Mouse (Mus musculus) midbrain, embryonic 16.5 days (tissue): ENCODE measurements at regions not wholly inside any gene's neighbourhood (a gene's known extent, or its start where the extent isn't known, plus 50 kb on each side); places are given as distances from the start of the nearest gene placed in this dataset.
A peak's percentile ranks its signal among the peaks of the same experiment; 100 is the strongest.

Experiments used
- ATAC-seq: fragments of 200-750 bp; cut with Nextera tagmentation; 2 replicates; pipeline ENCODE4 v1.8.0; 2017; ENCODE audit warnings: moderate TSS enrichment
- H3K27ac ChIP-seq: fragments of 300-500 bp; sonication (generic); 2 replicates; pipeline ENCODE4 v1.5.1; 2014; ENCODE audit warnings: mild to moderate bottlenecking, low read length, mixed read lengths
- H3K27me3 ChIP-seq: fragments of 300-500 bp; sonication (generic); 2 replicates; pipeline ENCODE4 v1.6.1; 2014; ENCODE audit warnings: low read depth, low read length, mixed read lengths; ENCODE audit not compliant: control insufficient read depth, insufficient read depth
- H3K36me3 ChIP-seq: fragments of 300-500 bp; sonication (generic); 2 replicates; pipeline ENCODE4 v1.6.1; 2014; ENCODE audit warnings: mild to moderate bottlenecking, low read length, moderate library complexity, mixed read lengths; ENCODE audit not compliant: control insufficient read depth, insufficient read depth
- H3K4me1 ChIP-seq: fragments of 300-500 bp; sonication (generic); 2 replicates; pipeline ENCODE4 v1.6.1; 2014; ENCODE audit warnings: mild to moderate bottlenecking, low read length, mixed read lengths; ENCODE audit not compliant: control insufficient read depth, insufficient read depth
- H3K4me2 ChIP-seq: fragments of 300-500 bp; sonication (generic); 2 replicates; pipeline ENCODE4 v1.6.1; 2014; ENCODE audit warnings: mild to moderate bottlenecking, low read length, mixed read lengths
- H3K4me3 ChIP-seq: fragments of 300-500 bp; sonication (generic); 2 replicates; pipeline ENCODE4 v1.5.1; 2014; ENCODE audit warnings: low read depth, mild to moderate bottlenecking, low read length, moderate library complexity, mixed read lengths
- H3K9ac ChIP-seq: fragments of 300-500 bp; sonication (generic); 2 replicates; pipeline ENCODE4 v1.6.1; 2014; ENCODE audit warnings: low read depth, low read length, mixed read lengths
- H3K9me3 ChIP-seq: fragments of 300-500 bp; sonication (generic); replicated peaks from 2 replicates; pipeline ENCODE4 v1.6.1; 2014; ENCODE audit warnings: mild to moderate bottlenecking, low read length, mixed read lengths; ENCODE audit not compliant: control insufficient read depth, poor library complexity, severe bottlenecking
- WGBS: fragments of 180-500 bp; shearing (Covaris S2); extraction: QIAGEN DNeasy Blood & Tissue Kit; methylation state at CpG from one replicate; pipeline ENCODE4 v1.1.7; 2014; 5-methylcytosine and 5-hydroxymethylcytosine counted together

- H3K4me2 ChIP-seq: no peak overlapping the region
- no peaks in the 10 kb centered on the region for H3K36me3 ChIP-seq
- no peaks in the 10 kb centered on the region for H3K4me1 ChIP-seq
- H3K4me3 ChIP-seq: no peak overlapping the region
- H3K27ac ChIP-seq: no peak overlapping the region
- no peaks in the 10 kb centered on the region for H3K27me3 ChIP-seq
- no peak overlapping the region for H3K9ac ChIP-seq
- 94% methylated on average over 11 of the region's 11 CpGs for WGBS
- no peaks in the 10 kb centered on the region for H3K9me3 ChIP-seq
- no peak for ATAC-seq
Measured at GRCm38 (mm10) chr1:154008593-154009310, 108.7 kb upstream of the Teddm2 start.

GRCm38 (mm10) chr1:154010681-154011080 lies 110.7 kb upstream of the Teddm2 start:
- Histone ChIP-seq H3K27ac (no peak overlapping the region), H3K4me3 (no peak overlapping the region), H3K36me3 (no peaks in the 10 kb centered on the region), H3K4me2 (no peak overlapping the region), H3K9ac (no peak overlapping the region), H3K9me3 (no peaks in the 10 kb centered on the region), H3K27me3 (no peaks in the 10 kb centered on the region), H3K4me1 (no peaks in the 10 kb centered on the region)
- no peak for ATAC-seq
- 84% methylated on average over 4 of the region's 4 CpGs for WGBS

- Histone ChIP-seq H3K27me3 (no peaks in the 10 kb centered on the region), H3K4me2 (no peak overlapping the region), H3K36me3 (no peaks in the 10 kb centered on the region), H3K9ac (no peak overlapping the region), H3K4me1 (no peaks in the 10 kb centered on the region), H3K27ac (no peak overlapping the region), H3K9me3 (no peaks in the 10 kb centered on the region), H3K4me3 (no peak overlapping the region)
- WGBS: 77% methylated on average over 2 of the region's 2 CpGs
- no peak for ATAC-seq
Measured at GRCm38 (mm10) chr1:154016516-154016915, 116.5 kb upstream of the Teddm2 start.

GRCm38 (mm10) chr1:154018241-154018640 lies 118.2 kb upstream of the Teddm2 start:
- no peaks in the 10 kb centered on the region for H3K36me3 ChIP-seq
- no peaks in the 10 kb centered on the region for H3K4me1 ChIP-seq
- H3K4me3 ChIP-seq: no peak overlapping the region
- H3K4me2 ChIP-seq: no peak overlapping the region
- H3K27me3 ChIP-seq: no peaks in the 10 kb centered on the region
- ATAC-seq: no peak
- H3K9ac ChIP-seq: no peak overlapping the region
- H3K9me3 ChIP-seq: no peaks in the 10 kb centered on the region
- 77% methylated on average over 6 of the region's 6 CpGs for WGBS
- H3K27ac ChIP-seq: no peak overlapping the region

GRCm38 (mm10) chr1:154024301-154024700 lies 124.3 kb upstream of the Teddm2 start:
- no peak for ATAC-seq
- Histone ChIP-seq H3K4me3 (no peak overlapping the region), H3K27me3 (no peaks in the 10 kb centered on the region), H3K4me1 (no peaks in the 10 kb centered on the region), H3K36me3 (no peaks in the 10 kb centered on the region), H3K27ac (no peak overlapping the region), H3K9me3 (no peaks in the 10 kb centered on the region), H3K9ac (no peak overlapping the region), H3K4me2 (no peak overlapping the region)
- 86% methylated on average over 3 of the region's 3 CpGs for WGBS

- H3K9me3 ChIP-seq: no peaks in the 10 kb centered on the region
- H3K9ac ChIP-seq: no peak overlapping the region
- H3K27ac ChIP-seq: no peak overlapping the region
- 84% methylated on average over 4 of the region's 4 CpGs for WGBS
- H3K36me3 ChIP-seq: no peaks in the 10 kb centered on the region
- no peaks in the 10 kb centered on the region for H3K27me3 ChIP-seq
- no peak overlapping the region for H3K4me2 ChIP-seq
- no peaks in the 10 kb centered on the region for H3K4me1 ChIP-seq
- ATAC-seq: no peak
- no peak overlapping the region for H3K4me3 ChIP-seq
Measured at GRCm38 (mm10) chr1:154027303-154027702, 127.3 kb upstream of the Teddm2 start.

- 76% methylated on average over 3 of the region's 3 CpGs for WGBS
- H3K36me3 ChIP-seq: no peaks in the 10 kb centered on the region
- H3K9me3 ChIP-seq: no peaks in the 10 kb centered on the region
- H3K4me2 ChIP-seq: no peak overlapping the region
- no peaks in the 10 kb centered on the region for H3K4me1 ChIP-seq
- no peak for ATAC-seq
- H3K4me3 ChIP-seq: no peak overlapping the region
- H3K27me3 ChIP-seq: no peaks in the 10 kb centered on the region
- no peak overlapping the region for H3K9ac ChIP-seq
- no peak overlapping the region for H3K27ac ChIP-seq
Measured at GRCm38 (mm10) chr1:154029826-154030225, 129.8 kb upstream of the Teddm2 start.

- Histone ChIP-seq H3K9ac (no peak overlapping the region), H3K9me3 (no peaks in the 10 kb centered on the region), H3K27me3 (no peaks in the 10 kb centered on the region), H3K4me2 (peak overlapping the region; percentile 26), H3K27ac (no peak overlapping the region), H3K36me3 (no peaks in the 10 kb centered on the region), H3K4me3 (no peak overlapping the region), H3K4me1 (no peaks in the 10 kb centered on the region)
- ATAC-seq: no peak
- 18% methylated on average over 14 of the region's 14 CpGs for WGBS
Measured at GRCm38 (mm10) chr1:154032669-154033099, 132.7 kb upstream of the Teddm2 start.

GRCm38 (mm10) chr1:154033958-154034606 lies 134.1 kb upstream of the Teddm2 start:
- WGBS: 77% methylated on average over 13 of the region's 13 CpGs
- Histone ChIP-seq H3K9ac (no peak overlapping the region), H3K27ac (no peak overlapping the region), H3K4me3 (no peak overlapping the region), H3K4me1 (no peaks in the 10 kb centered on the region), H3K4me2 (no peak overlapping the region), H3K36me3 (no peaks in the 10 kb centered on the region), H3K27me3 (no peaks in the 10 kb centered on the region), H3K9me3 (no peaks in the 10 kb centered on the region)
- ATAC-seq: no peak
